Mouse (Mus musculus) skeletal muscle tissue, adult 2 months (tissue): ENCODE data around the gene Krt8.
A peak's percentile ranks its signal among the peaks of the same experiment; 100 is the strongest.

Experiments used
- DNase-seq: peaks from one replicate; pipeline ENCODE4 v3.0.0-alpha.2; 2012; ENCODE audit warnings: low read depth, low spot score

Krt8 gene

DNA sequence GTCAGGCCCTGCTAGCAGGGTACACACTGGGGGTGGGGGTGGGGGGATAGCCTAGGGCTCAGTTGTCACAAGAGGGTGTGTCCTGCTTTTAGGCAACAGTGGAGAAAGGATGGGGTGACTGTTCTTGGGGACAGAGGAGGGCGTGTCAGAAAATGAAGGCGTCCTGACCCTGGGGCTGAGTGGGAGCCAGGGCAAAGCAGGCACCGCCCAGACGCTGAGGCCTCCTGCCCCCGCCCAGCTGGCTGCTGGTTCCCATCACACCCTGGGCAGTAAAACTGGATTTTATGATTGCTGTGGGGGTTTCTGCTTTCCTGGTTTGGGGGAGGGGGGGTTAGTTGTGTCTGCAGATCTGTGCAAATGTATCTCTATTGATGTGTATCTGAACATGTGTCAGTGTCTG lies 28.3 kb downstream of the Krt8 start:
- peak; percentile 79 for DNase-seq

- peak; percentile 47 for DNase-seq
Measured at GRCm38 (mm10) chr15:101974083-101974845, 30.0 kb downstream of the Krt8 start.

- DNase-seq: peak; percentile 91
Measured at GRCm38 (mm10) chr15:101973414-101974077, 30.7 kb downstream of the Krt8 start.

- DNase-seq: no peak
Measured at GRCm38 (mm10) chr15:101970536-101970935, 33.7 kb downstream of the Krt8 start.

GRCm38 (mm10) chr15:101966808-101967207 lies 37.5 kb downstream of the Krt8 start:
- no peak for DNase-seq

DNA sequence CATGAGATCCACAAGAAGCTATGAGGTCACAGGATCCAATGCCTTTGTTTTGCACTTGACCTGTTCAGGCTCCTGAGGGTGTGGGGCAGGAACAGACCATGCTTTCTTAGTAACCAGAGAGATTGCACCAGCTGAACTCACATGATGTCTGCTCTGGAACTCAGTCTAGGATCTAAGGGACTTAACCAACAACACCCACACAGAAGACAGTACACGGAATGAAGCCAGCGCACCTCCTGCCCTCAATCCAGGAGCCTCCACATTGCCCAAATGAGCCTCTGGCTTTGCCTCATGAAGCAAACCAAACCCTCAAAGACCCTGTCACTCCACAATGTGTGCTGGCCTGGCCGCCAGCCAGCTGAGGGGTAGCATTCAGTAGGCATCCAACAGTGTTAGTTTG lies 45.4 kb downstream of the Krt8 start:
- DNase-seq: no peak

DNA sequence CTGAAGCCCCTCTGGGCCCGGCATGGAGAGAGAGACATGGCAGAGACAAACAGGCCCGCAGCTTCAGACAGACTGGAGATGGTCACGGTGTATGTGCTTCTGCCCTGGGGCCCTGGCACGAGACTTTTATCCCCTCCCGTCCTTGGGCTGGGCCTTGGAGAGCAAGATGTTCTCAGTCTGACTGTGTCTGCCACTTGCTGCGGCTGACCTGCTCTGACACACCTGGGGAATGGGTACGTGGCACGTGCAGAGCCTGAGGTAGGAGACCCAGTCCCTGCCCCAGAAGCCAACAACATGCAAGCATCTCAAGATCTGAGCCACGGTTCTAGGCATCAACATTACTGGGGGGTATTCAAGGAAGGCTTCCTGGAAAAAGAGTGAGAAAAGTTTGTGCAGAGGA lies 50.1 kb downstream of the Krt8 start, which contains the start of gene Krt78:
Gene Krt78 (minus strand): TSS at position 101 of the 400 bp plus-strand sequence.
- DNase-seq: no peak

DNA sequence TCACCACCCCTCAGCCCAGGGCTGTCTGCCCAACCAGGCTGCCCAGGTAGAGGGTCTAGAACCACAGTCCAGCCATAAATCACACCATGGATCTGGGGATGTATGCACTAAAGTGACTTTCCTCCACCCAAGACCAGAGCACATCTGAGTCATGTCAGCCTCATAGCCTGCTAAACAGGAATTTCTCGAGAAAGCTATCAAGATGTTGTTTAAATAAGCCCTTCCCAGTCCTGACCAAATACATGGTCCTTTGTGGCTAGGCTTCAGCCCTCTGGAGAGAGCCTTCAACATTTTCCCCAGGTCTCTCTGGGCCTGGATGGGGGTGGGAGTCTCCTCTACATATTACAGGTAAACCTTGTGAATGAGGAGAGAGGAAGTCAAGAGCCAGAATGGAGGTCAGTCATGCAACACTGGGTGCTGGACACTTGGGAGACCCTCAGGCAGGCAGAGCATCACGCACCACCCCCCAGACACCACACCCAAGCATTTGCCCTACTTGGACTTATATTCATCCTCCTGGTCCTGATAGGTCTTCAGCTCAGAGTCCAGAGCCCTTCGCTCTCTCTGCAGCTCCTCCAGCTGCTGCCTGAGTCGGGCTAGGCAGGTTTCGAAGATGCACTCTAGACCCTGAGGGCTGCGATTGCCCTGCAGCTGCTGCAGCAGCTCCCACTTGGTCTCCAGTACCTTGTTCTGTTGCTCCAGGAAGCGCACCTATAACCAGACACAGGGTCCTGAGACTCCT lies 51.4 kb downstream of the Krt8 start:
- DNase-seq: no peak
